Mouse (Mus musculus) hindbrain, embryonic 15.5 days (tissue): ENCODE measurements around the gene Gnrhr. TPM values are rescaled to one million over a fixed set of nuclear protein-coding genes. Genes with fewer than 3 reads are reported as not detected.

Experiments
- ATAC-seq: fragments of 200-750 bp; cut with Nextera tagmentation; 2 replicates; pipeline ENCODE4 v1.8.0; 2017; ENCODE audit warnings: low read depth, moderate number of reproducible peaks, moderate TSS enrichment; ENCODE audit not compliant: low FRiP score
- H3K27ac ChIP-seq: fragments of 300-500 bp; sonication (generic); replicated peaks from 2 replicates; pipeline ENCODE4 v1.5.1; 2015; ENCODE audit warnings: mild to moderate bottlenecking, inconsistent platforms
- H3K27me3 ChIP-seq: fragments of 300-500 bp; sonication (generic); 2 replicates; pipeline ENCODE4 v1.6.1; 2015; ENCODE audit warnings: control low read depth, inconsistent platforms
- H3K36me3 ChIP-seq: fragments of 300-500 bp; sonication (generic); 2 replicates; pipeline ENCODE4 v1.6.1; 2015; ENCODE audit warnings: control low read depth, inconsistent platforms
- H3K4me1 ChIP-seq: fragments of 300-500 bp; sonication (generic); replicated peaks from 2 replicates; pipeline ENCODE4 v1.6.1; 2015; ENCODE audit warnings: control low read depth, inconsistent platforms
- H3K4me2 ChIP-seq: fragments of 300-500 bp; sonication (generic); 2 replicates; pipeline ENCODE4 v1.6.1; 2015; ENCODE audit warnings: moderate library complexity, mild to moderate bottlenecking, inconsistent platforms
- H3K4me3 ChIP-seq: fragments of 300-500 bp; sonication (generic); 2 replicates; pipeline ENCODE4 v1.5.1; 2015; ENCODE audit warnings: mild to moderate bottlenecking, inconsistent platforms
- H3K9ac ChIP-seq: fragments of 300-500 bp; sonication (generic); 2 replicates; pipeline ENCODE4 v1.6.1; 2015; ENCODE audit warnings: inconsistent platforms
- H3K9me3 ChIP-seq: fragments of 300-500 bp; sonication (generic); 2 replicates; pipeline ENCODE4 v1.6.1; 2016; ENCODE audit warnings: control low read depth, inconsistent platforms
- WGBS: fragments of 180-500 bp; shearing (Covaris S2); methylation state at CpG from one replicate; pipeline ENCODE4 v1.1.7; 2015; 5-methylcytosine and 5-hydroxymethylcytosine counted together
- polyA plus RNA-seq: library from polyadenylated mRNA; unstranded; fragments of >200 nt; fragmentation: Nextera tagmentation; extraction: Ambion mirVana; gene quantifications from 2 replicates; pipeline ENCODE4 v1.2.1, GENCODE M21; 2015

Gene Gnrhr
- polyA plus RNA-seq = 0.12 TPM in 1 of 2 replicates, not detected in the other

GRCm38 (mm10) chr5:86197801-86198200 lies at the start of gene Gnrhr:
Gene Gnrhr (minus strand): TSS chr5:86197901.
- WGBS = 92% methylated on average over 10 of the region's 10 CpGs
- no peak for ATAC-seq
- Histone ChIP-seq H3K36me3 (no peaks in the 10 kb centered on the region), H3K4me2 (no peak within 1 kb of the TSS), H3K27me3 (no peaks in the 10 kb centered on the region), H3K27ac (no peak within 1 kb of the TSS), H3K4me1 (no peaks in the 10 kb centered on the region), H3K9ac (no peak within 1 kb of the TSS), H3K4me3 (no peak within 1 kb of the TSS), H3K9me3 (no peaks in the 10 kb centered on the region)

DNA sequence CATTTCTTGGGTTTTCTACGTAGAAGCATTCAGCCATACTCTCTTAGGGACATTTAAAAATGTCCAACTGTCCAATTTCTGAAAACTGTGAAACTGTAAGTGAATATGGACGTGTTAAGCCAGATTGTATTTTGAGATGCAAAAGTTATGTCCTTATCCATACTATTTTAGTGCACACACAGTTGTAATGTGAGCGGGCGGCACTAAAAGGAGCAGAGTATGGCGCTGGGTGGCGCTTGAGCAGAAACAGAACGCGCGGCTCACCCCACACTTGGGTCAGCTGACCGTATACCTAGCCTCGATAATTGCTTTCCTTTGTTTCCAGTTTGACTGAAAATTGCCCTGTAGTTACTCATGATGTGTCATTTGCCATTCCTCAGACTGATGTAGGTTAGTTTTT lies 48.9 kb upstream of the Gnrhr start:
- Histone ChIP-seq H3K27ac (no peak overlapping the region), H3K4me3 (no peak overlapping the region), H3K4me2 (no peak overlapping the region), H3K9ac (no peak overlapping the region), H3K9me3 (no peaks in the 10 kb centered on the region), H3K4me1 (no peaks in the 10 kb centered on the region), H3K27me3 (no peaks in the 10 kb centered on the region), H3K36me3 (no peaks in the 10 kb centered on the region)
- no peak for ATAC-seq
- 94% methylated on average over 11 of the region's 11 CpGs for WGBS

- ATAC-seq = no peak
- Histone ChIP-seq H3K27ac (no peak overlapping the region), H3K4me2 (no peak overlapping the region), H3K9me3 (no peaks in the 10 kb centered on the region), H3K4me3 (no peak overlapping the region), H3K4me1 (no peaks in the 10 kb centered on the region), H3K27me3 (no peaks in the 10 kb centered on the region), H3K36me3 (no peaks in the 10 kb centered on the region), H3K9ac (no peak overlapping the region)
- 61% methylated on average over 1 of the region's 1 CpGs for WGBS
Observed at GRCm38 (mm10) chr5:86244880-86245279, 47.2 kb upstream of the Gnrhr start.

DNA sequence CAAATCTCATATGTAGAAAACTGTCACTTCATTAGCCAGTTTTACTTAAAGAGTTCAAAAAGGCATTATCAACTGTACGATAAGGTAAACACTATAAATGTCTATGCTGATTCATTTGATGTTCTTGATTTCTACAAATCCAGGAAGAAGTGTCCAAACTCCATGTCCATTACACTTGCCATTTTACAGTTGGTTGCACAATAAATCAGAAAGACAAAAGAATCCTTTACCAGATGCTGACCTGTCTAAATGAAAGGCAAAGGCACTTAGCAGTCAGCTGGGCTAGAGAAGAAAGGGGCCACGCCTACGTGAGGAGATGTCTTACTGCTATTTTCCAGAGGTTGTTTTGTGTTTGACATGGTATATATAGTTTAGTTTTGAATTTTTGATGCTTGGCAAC lies 46.6 kb upstream of the Gnrhr start:
- Histone ChIP-seq H3K4me1 (no peaks in the 10 kb centered on the region), H3K27me3 (no peaks in the 10 kb centered on the region), H3K36me3 (no peaks in the 10 kb centered on the region), H3K4me3 (no peak overlapping the region), H3K27ac (no peak overlapping the region), H3K9ac (no peak overlapping the region), H3K9me3 (no peaks in the 10 kb centered on the region), H3K4me2 (no peak overlapping the region)
- 88% methylated on average over 3 of the region's 3 CpGs for WGBS
- no peak for ATAC-seq

- no peak overlapping the region for H3K4me3 ChIP-seq
- no peak overlapping the region for H3K27ac ChIP-seq
- WGBS = 82% methylated on average over 5 of the region's 5 CpGs
- no peaks in the 10 kb centered on the region for H3K36me3 ChIP-seq
- H3K4me1 ChIP-seq = no peaks in the 10 kb centered on the region
- ATAC-seq = no peak
- H3K4me2 ChIP-seq = no peak overlapping the region
- no peak overlapping the region for H3K9ac ChIP-seq
- H3K9me3 ChIP-seq = no peaks in the 10 kb centered on the region
- no peaks in the 10 kb centered on the region for H3K27me3 ChIP-seq
Observed at GRCm38 (mm10) chr5:86227156-86227853, 29.6 kb upstream of the Gnrhr start.

DNA sequence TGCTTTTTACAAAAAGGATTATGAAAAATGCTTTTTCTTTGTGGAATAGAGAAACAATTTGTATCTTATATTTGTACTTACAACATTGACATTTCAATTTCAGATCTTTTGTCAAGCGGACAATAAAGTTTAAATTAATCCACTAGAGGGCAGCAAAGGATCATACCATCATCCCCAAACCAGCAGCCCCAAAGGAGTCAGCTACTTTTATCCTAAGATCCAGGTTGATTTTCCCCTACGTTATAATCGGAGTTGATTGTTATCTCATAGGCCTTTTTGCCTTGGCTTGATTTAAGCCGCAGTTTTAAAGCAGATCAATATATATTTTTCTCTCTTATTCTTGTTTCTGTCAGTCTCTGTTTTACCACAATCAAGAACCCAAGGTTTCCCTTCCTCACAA lies 6.3 kb downstream of the Gnrhr start:
- no peak overlapping the region for H3K4me3 ChIP-seq
- no peak for ATAC-seq
- no peaks in the 10 kb centered on the region for H3K4me1 ChIP-seq
- 19% methylated on average over 4 of the region's 4 CpGs for WGBS
- no peak overlapping the region for H3K4me2 ChIP-seq
- H3K27me3 ChIP-seq = no peaks in the 10 kb centered on the region
- H3K9me3 ChIP-seq = no peaks in the 10 kb centered on the region
- H3K27ac ChIP-seq = no peak overlapping the region
- no peak overlapping the region for H3K9ac ChIP-seq
- no peaks in the 10 kb centered on the region for H3K36me3 ChIP-seq

DNA sequence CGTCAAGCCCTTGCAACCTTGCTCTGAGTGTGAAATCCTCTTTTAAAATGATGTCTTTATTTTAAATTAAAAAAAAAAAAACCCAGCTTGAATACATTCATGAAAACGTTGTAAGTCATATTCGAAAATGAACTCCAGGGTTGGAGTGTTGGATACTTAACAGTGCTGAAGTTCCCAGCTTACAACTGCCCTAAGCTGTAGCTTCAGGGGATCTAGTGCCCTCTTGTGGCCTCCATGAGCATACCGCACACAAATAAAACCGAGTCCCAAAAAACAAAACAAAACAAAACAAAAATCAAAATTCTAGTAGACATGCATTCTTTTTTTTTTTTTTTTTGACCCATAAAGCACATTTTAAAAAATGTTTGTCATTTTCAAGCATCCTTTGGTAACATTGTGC lies 6.9 kb downstream of the Gnrhr start:
- Histone ChIP-seq H3K27me3 (no peaks in the 10 kb centered on the region), H3K4me2 (no peak overlapping the region), H3K4me1 (no peaks in the 10 kb centered on the region), H3K9ac (no peak overlapping the region), H3K27ac (no peak overlapping the region), H3K36me3 (no peaks in the 10 kb centered on the region), H3K4me3 (no peak overlapping the region), H3K9me3 (no peaks in the 10 kb centered on the region)
- WGBS = 22% methylated on average over 5 of the region's 5 CpGs
- no peak for ATAC-seq

GRCm38 (mm10) chr5:86190290-86190689 lies 7.4 kb downstream of the Gnrhr start:
- H3K4me2 ChIP-seq = no peak overlapping the region
- ATAC-seq = no peak
- no peak overlapping the region for H3K9ac ChIP-seq
- H3K36me3 ChIP-seq = no peaks in the 10 kb centered on the region
- WGBS = 34% methylated on average over 15 of the region's 15 CpGs
- no peaks in the 10 kb centered on the region for H3K9me3 ChIP-seq
- H3K4me3 ChIP-seq = no peak overlapping the region
- no peak overlapping the region for H3K27ac ChIP-seq
- H3K4me1 ChIP-seq = no peaks in the 10 kb centered on the region
- no peaks in the 10 kb centered on the region for H3K27me3 ChIP-seq

GRCm38 (mm10) chr5:86187441-86187840 lies 10.3 kb downstream of the Gnrhr start:
- no peak overlapping the region for H3K27ac ChIP-seq
- no peaks in the 10 kb centered on the region for H3K27me3 ChIP-seq
- ATAC-seq = no peak
- no peak overlapping the region for H3K4me3 ChIP-seq
- H3K9me3 ChIP-seq = no peaks in the 10 kb centered on the region
- no peak overlapping the region for H3K4me2 ChIP-seq
- 85% methylated on average over 6 of the region's 6 CpGs for WGBS
- no peak overlapping the region for H3K9ac ChIP-seq
- no peaks in the 10 kb centered on the region for H3K4me1 ChIP-seq
- H3K36me3 ChIP-seq = no peaks in the 10 kb centered on the region

DNA sequence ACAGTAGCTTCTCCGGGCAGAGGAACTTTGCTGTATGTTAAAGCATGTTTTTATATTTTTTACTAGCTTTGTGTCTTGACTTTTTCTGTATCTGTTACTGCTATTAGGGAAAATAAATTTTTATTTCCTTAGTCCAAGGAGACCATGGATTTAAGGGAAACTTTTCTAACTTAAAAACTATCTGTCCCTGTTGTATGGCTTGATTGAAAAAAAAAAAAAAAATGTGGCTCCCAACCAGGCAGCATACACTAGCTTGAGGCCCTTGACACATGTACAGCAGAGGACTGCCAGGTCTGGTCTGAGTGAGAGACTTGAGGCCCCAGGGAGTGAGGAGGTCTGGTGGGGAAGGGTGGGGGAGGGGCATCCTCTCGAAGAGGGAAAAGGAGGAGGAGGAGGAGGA lies 23.9 kb downstream of the Gnrhr start:
- no peaks in the 10 kb centered on the region for H3K27me3 ChIP-seq
- no peak overlapping the region for H3K9ac ChIP-seq
- H3K4me3 ChIP-seq = no peak overlapping the region
- no peak for ATAC-seq
- peaks cover 4% of the 10 kb centered on the region for H3K36me3 ChIP-seq
- H3K27ac ChIP-seq = peak overlapping the region; percentile 99; the same call in 1 of the 2 replicates
- no peaks in the 10 kb centered on the region for H3K9me3 ChIP-seq
- no peak overlapping the region for H3K4me2 ChIP-seq
- WGBS = 58% methylated on average over 2 of the region's 2 CpGs
- peaks cover 18% of the 10 kb centered on the region for H3K4me1 ChIP-seq

GRCm38 (mm10) chr5:86172449-86173161 lies 25.1 kb downstream of the Gnrhr start, which contains the start of gene Uba6:
Gene Uba6 (minus strand): TSS chr5:86172803.
- H3K4me2 ChIP-seq = peak within 1 kb of the TSS; percentile 82
- peak within 1 kb of the TSS; percentile 99 for H3K27ac ChIP-seq
- peak within 1 kb of the TSS; percentile 95 for H3K9ac ChIP-seq
- peak; percentile 100 for ATAC-seq
- H3K27me3 ChIP-seq = no peaks in the 10 kb centered on the region
- H3K9me3 ChIP-seq = no peaks in the 10 kb centered on the region
- WGBS = under 1% methylated on average over 64 of the region's 67 CpGs
- peaks cover 8% of the 10 kb centered on the region for H3K36me3 ChIP-seq
- peak within 1 kb of the TSS; percentile 80 for H3K4me3 ChIP-seq
- H3K4me1 ChIP-seq = peaks cover 18% of the 10 kb centered on the region

- WGBS = 0% methylated on average over 15 of the region's 15 CpGs
- H3K9me3 ChIP-seq = no peaks in the 10 kb centered on the region
- ATAC-seq = no peak
- no peaks in the 10 kb centered on the region for H3K27me3 ChIP-seq
- peaks cover 8% of the 10 kb centered on the region for H3K36me3 ChIP-seq
- peaks cover 18% of the 10 kb centered on the region for H3K4me1 ChIP-seq
- H3K4me3 ChIP-seq = peak overlapping the region; percentile 80
- H3K4me2 ChIP-seq = peak overlapping the region; percentile 82
- peak overlapping the region; percentile 99 for H3K27ac ChIP-seq
- H3K9ac ChIP-seq = peak overlapping the region; percentile 95
Observed at GRCm38 (mm10) chr5:86172088-86172448, 25.6 kb downstream of the Gnrhr start.
